Mouse (Mus musculus): ENCODE data around the gene Rhpn2. TPM values are rescaled to one million over a fixed set of nuclear protein-coding genes. Genes with fewer than 3 reads are reported as not detected.

Gene Rhpn2
- polyA plus RNA-seq, 1 experiment from 2014 or later = 3.6 TPM

- Histone ChIP-seq H3K36me3 (ENCODE audit: insufficient read depth) (no peaks in the 10 kb centered on the region), H3K27me3 (ENCODE audit: insufficient read depth, low read length) (no peaks in the 10 kb centered on the region), H3K4me1 (ENCODE audit: insufficient read depth) (no peaks in the 10 kb centered on the region), H3K9ac (no peak overlapping the region), H3K9me3 (ENCODE audit: low read depth, low read length) (no peaks in the 10 kb centered on the region), H3K4me3 (ENCODE audit: low read depth, low read length) (no peak overlapping the region), H3K4me2 (no peak overlapping the region), H3K27ac (ENCODE audit: low read depth) (no peak overlapping the region)
- ATAC-seq (ENCODE audit: insufficient read depth) = peak; percentile 31; the same call in 1 of the 2 replicates
- WGBS = 46% methylated on average over 18 of the region's 18 CpGs
- no peak for TF ChIP-seq CTCF (IDR thresholded peaks at IDR 0.05; ENCODE audit: low read depth)
- no peak for DNase-seq
Observed at GRCm38 (mm10) chr7:35347918-35348700, 14.1 kb downstream of the Rhpn2 start.

DNA sequence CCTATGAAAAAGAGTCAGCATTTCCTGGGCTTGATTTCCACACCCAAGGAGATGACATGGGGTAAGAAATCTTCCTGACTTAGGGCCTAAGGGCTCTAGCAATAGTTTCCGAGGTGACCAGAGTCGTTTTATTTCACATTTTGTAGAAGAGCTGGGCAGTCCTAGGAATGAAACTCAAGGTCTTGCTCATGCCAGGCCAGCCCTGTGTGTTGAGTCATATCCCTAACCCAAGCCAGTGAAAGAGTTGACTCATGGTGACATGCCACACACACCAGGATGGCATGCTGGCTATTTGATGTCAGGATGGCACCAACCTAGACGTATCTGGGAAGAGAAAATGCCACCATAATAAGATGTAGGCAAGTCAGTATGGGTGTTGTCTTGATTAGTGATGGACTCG lies 15.1 kb downstream of the Rhpn2 start:
- no peaks in the 10 kb centered on the region for H3K36me3 ChIP-seq (ENCODE audit: insufficient read depth)
- H3K9me3 ChIP-seq (ENCODE audit: low read depth, low read length) = no peaks in the 10 kb centered on the region
- H3K27me3 ChIP-seq (ENCODE audit: insufficient read depth, low read length) = no peaks in the 10 kb centered on the region
- no peak overlapping the region for H3K27ac ChIP-seq (ENCODE audit: low read depth)
- DNase-seq (no peak), ATAC-seq (ENCODE audit: insufficient read depth) (no peak)
- H3K4me1 ChIP-seq (ENCODE audit: insufficient read depth) = no peaks in the 10 kb centered on the region
- no peak overlapping the region for H3K4me2 ChIP-seq
- 85% methylated on average over 4 of the region's 4 CpGs for WGBS
- no peak for TF ChIP-seq CTCF (IDR thresholded peaks at IDR 0.05; ENCODE audit: low read depth)
- H3K9ac ChIP-seq = no peak overlapping the region
- no peak overlapping the region for H3K4me3 ChIP-seq (ENCODE audit: low read depth, low read length)

- Histone ChIP-seq H3K36me3 (ENCODE audit: insufficient read depth) (no peaks in the 10 kb centered on the region), H3K4me3 (ENCODE audit: low read depth, low read length) (no peak overlapping the region), H3K27ac (ENCODE audit: low read depth) (no peak overlapping the region), H3K9ac (no peak overlapping the region), H3K4me2 (no peak overlapping the region), H3K27me3 (ENCODE audit: insufficient read depth, low read length) (no peaks in the 10 kb centered on the region), H3K9me3 (ENCODE audit: low read depth, low read length) (no peaks in the 10 kb centered on the region), H3K4me1 (ENCODE audit: insufficient read depth) (no peaks in the 10 kb centered on the region)
- TF ChIP-seq CTCF (IDR thresholded peaks at IDR 0.05; ENCODE audit: low read depth) = no peak
- DNase-seq (no peak), ATAC-seq (ENCODE audit: insufficient read depth) (no peak)
- 73% methylated on average over 8 of the region's 8 CpGs for WGBS
Observed at GRCm38 (mm10) chr7:35349886-35350684, 16.1 kb downstream of the Rhpn2 start.

DNA sequence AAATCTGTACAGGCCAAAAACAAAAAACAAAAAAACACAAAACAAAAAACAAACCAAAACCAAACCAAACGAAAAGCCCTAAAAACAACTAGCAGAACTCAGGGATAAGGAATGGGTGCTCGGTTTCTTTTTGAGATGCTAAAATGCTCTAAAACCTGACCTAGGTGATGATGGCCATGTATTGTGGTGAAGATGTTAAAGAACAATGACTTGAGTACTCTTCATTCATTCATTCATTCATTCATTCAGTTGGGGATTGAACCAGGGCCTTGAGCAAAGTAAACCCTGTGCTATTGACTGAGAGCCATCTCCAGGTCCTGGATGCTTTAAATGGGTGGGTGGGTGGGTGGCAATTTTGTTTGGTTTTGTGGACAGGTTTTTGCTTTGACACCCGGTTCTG lies 17.2 kb downstream of the Rhpn2 start:
- TF ChIP-seq CTCF (IDR thresholded peaks at IDR 0.05; ENCODE audit: low read depth) = no peak
- Histone ChIP-seq H3K9ac (no peak overlapping the region), H3K36me3 (ENCODE audit: insufficient read depth) (no peaks in the 10 kb centered on the region), H3K4me3 (ENCODE audit: low read depth, low read length) (no peak overlapping the region), H3K9me3 (ENCODE audit: low read depth, low read length) (no peaks in the 10 kb centered on the region), H3K27me3 (ENCODE audit: insufficient read depth, low read length) (no peaks in the 10 kb centered on the region), H3K4me1 (ENCODE audit: insufficient read depth) (no peaks in the 10 kb centered on the region), H3K4me2 (no peak overlapping the region), H3K27ac (ENCODE audit: low read depth) (no peak overlapping the region)
- WGBS = 76% methylated on average over 3 of the region's 3 CpGs
- no peak for ATAC-seq (ENCODE audit: insufficient read depth)
- DNase-seq = no peak

GRCm38 (mm10) chr7:35353306-35353705 lies 19.3 kb downstream of the Rhpn2 start:
- no peak overlapping the region for H3K4me2 ChIP-seq
- WGBS = 93% methylated on average over 15 of the region's 15 CpGs
- H3K27ac ChIP-seq (ENCODE audit: low read depth) = no peak overlapping the region
- H3K9ac ChIP-seq = no peak overlapping the region
- no peak for DNase-seq
- ATAC-seq (ENCODE audit: insufficient read depth) = no peak
- TF ChIP-seq CTCF (IDR thresholded peaks at IDR 0.05; ENCODE audit: low read depth) = no peak
- H3K27me3 ChIP-seq (ENCODE audit: insufficient read depth, low read length) = no peaks in the 10 kb centered on the region
- no peaks in the 10 kb centered on the region for H3K9me3 ChIP-seq (ENCODE audit: low read depth, low read length)
- H3K4me3 ChIP-seq (ENCODE audit: low read depth, low read length) = no peak overlapping the region
- H3K36me3 ChIP-seq (ENCODE audit: insufficient read depth) = no peaks in the 10 kb centered on the region
- H3K4me1 ChIP-seq (ENCODE audit: insufficient read depth) = no peaks in the 10 kb centered on the region

DNA sequence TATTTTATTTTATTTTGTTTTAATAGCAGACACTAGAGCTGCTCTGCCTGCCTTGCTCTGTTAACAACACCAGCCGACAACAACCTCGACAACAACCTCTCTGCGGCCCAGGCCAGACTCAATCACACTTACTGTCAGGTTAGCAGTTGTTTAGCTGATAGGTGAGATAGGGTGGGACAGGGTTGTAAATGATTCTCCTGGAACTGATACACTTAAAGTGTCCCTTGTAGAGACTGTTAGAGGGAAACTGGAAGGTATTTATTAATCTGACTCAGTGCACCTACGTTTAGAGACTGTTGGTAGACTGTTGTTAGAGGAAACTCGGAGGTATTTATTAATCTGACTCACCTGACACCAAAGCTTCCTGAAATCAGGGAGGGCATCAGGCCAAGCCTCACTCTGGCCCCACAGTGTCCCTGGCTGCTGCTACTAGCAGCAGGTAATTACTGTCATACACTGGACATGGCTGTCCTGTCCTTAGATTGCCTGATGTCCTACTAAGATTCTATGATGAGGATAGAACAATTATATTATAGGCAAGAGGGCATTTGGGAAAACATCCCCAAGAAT lies 21.4 kb downstream of the Rhpn2 start:
- H3K27ac ChIP-seq (ENCODE audit: low read depth) = no peak overlapping the region
- WGBS = 41% methylated on average over 5 of the region's 5 CpGs

DNA sequence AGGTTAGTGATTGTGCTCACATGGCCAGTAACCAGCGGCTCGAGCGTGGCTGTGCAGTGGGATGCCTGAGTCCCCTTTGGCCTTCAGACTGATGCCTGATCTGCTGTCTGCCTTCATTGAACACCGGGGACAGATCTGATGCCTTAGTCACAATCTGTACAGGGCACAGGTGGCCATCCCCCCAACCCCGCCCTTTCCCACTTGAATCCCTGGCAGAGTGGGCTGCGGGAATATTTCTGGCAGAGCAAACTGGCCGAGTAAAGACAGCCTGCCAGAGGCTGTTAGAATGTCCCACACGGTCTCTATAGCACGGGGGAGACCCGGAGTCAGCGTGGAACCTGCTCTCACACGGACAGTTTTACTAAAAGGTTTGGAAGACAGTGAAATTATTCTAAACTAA lies 23.7 kb downstream of the Rhpn2 start:
- no peaks in the 10 kb centered on the region for H3K4me1 ChIP-seq (ENCODE audit: insufficient read depth)
- no peak overlapping the region for H3K4me2 ChIP-seq
- no peaks in the 10 kb centered on the region for H3K36me3 ChIP-seq (ENCODE audit: insufficient read depth)
- H3K4me3 ChIP-seq (ENCODE audit: low read depth, low read length) = no peak overlapping the region
- no peak overlapping the region for H3K9ac ChIP-seq
- no peak for DNase-seq
- ATAC-seq (ENCODE audit: insufficient read depth) = no peak
- TF ChIP-seq CTCF (IDR thresholded peaks at IDR 0.05; ENCODE audit: low read depth) = no peak
- 75% methylated on average over 12 of the region's 12 CpGs for WGBS
- H3K27ac ChIP-seq (ENCODE audit: low read depth) = no peak overlapping the region
- H3K27me3 ChIP-seq (ENCODE audit: insufficient read depth, low read length) = no peaks in the 10 kb centered on the region
- H3K9me3 ChIP-seq (ENCODE audit: low read depth, low read length) = no peaks in the 10 kb centered on the region

More for the DNA sequence above, 21.4 kb downstream of the Rhpn2 start:
- ATAC-seq (ENCODE audit: insufficient read depth) (no peak), DNase-seq (no peak)
- Histone ChIP-seq H3K9ac (no peak overlapping the region), H3K36me3 (ENCODE audit: insufficient read depth) (no peaks in the 10 kb centered on the region), H3K9me3 (ENCODE audit: low read depth, low read length) (no peaks in the 10 kb centered on the region), H3K4me2 (no peak overlapping the region), H3K4me3 (ENCODE audit: low read depth, low read length) (no peak overlapping the region), H3K27me3 (ENCODE audit: insufficient read depth, low read length) (no peaks in the 10 kb centered on the region), H3K4me1 (ENCODE audit: insufficient read depth) (no peaks in the 10 kb centered on the region)
- no peak for TF ChIP-seq CTCF (IDR thresholded peaks at IDR 0.05; ENCODE audit: low read depth)
